Mouse (Mus musculus) bone marrow, adult 2 months (tissue): ENCODE results near the gene Olfr1432.
"Not testable (repeated sequence)": the region's sequence is repeated elsewhere in the genome, so short reads cannot be mapped to it uniquely, and the experiment has no call there.

ENCODE experiments used
- CTCF ChIP-seq: fragments of 200-500 bp; IDR thresholded peaks from 2 replicates; pipeline ENCODE4 v1.5.1; 2011; ENCODE audit warnings: low read length, control low read depth; ENCODE audit not compliant: control insufficient read depth, insufficient read depth
- POLR2A ChIP-seq: fragments of 200-500 bp; IDR thresholded peaks from 2 replicates; pipeline ENCODE4 v1.6.1; 2011; ENCODE audit warnings: low read depth, mild to moderate bottlenecking, control low read depth, low read length, borderline replicate concordance; ENCODE audit not compliant: control insufficient read depth

- not testable (repeated sequence) for TF ChIP-seq CTCF, POLR2A
Measured at GRCm38 (mm10) chr19:12232496-12232895, at the start of gene Olfr1432.
